Mouse (Mus musculus): ENCODE data around the gene 1700069L16Rik. TPM values are rescaled to one million over a fixed set of nuclear protein-coding genes. Genes with fewer than 3 reads are reported as not detected.
A peak's percentile ranks its signal among the peaks of the same experiment; 100 is the strongest.

1700069L16Rik gene
- not detected in 2 replicates for polyA plus RNA-seq (2016; fragmentation: Nextera tagmentation; extraction: Ambion mirVana)

- peak; percentile 85 for DNase-seq (ENCODE audit: low spot score)
- H3K27me3 ChIP-seq (ENCODE audit: low read depth, poor library complexity, severe bottlenecking), result peaks cover 10% of the 10 kb centered on the region; the same call in 1 of the 2 replicates
- no peak within 1 kb of the TSS for H3K27ac ChIP-seq (replicated peaks)
- WGBS, result 6% methylated on average over 15 of the region's 15 CpGs
- no peaks in the 10 kb centered on the region for H3K9me3 ChIP-seq (replicated peaks)
- no peak within 1 kb of the TSS for H3K4me3 ChIP-seq
- no peaks in the 10 kb centered on the region for H3K36me3 ChIP-seq
- H3K4me1 ChIP-seq, result peaks cover 9% of the 10 kb centered on the region
Observed at GRCm38 (mm10) chr5:113724446-113724845, at the start of gene 1700069L16Rik. Gene 1700069L16Rik (minus strand): TSS chr5:113724772.

GRCm38 (mm10) chr5:113773664-113774063, 49.1 kb upstream of the 1700069L16Rik start:
- Histone ChIP-seq H3K27me3 (ENCODE audit: low read depth, poor library complexity, severe bottlenecking) (no peaks in the 10 kb centered on the region), H3K4me1 (peaks cover 38% of the 10 kb centered on the region), H3K4me3 (peak overlapping the region; percentile 84), H3K27ac (replicated peaks) (no peak overlapping the region), H3K9me3 (replicated peaks) (no peaks in the 10 kb centered on the region), H3K36me3 (peaks cover 54% of the 10 kb centered on the region)
- peak; percentile 80 for DNase-seq (ENCODE audit: low spot score)
- WGBS, result 4% methylated on average over 7 of the region's 7 CpGs

- DNase-seq (ENCODE audit: low spot score), result no peak
- H3K9me3 ChIP-seq (replicated peaks), result no peaks in the 10 kb centered on the region
- H3K4me1 ChIP-seq, result peaks cover 39% of the 10 kb centered on the region
- H3K36me3 ChIP-seq, result peaks cover 55% of the 10 kb centered on the region
- H3K27ac ChIP-seq (replicated peaks), result peak overlapping the region; percentile 99
- no peaks in the 10 kb centered on the region for H3K27me3 ChIP-seq (ENCODE audit: low read depth, poor library complexity, severe bottlenecking)
- WGBS, result 3% methylated on average over 37 of the region's 38 CpGs
- H3K4me3 ChIP-seq, result peak overlapping the region; percentile 84
Observed at GRCm38 (mm10) chr5:113772905-113773519, 48.4 kb upstream of the 1700069L16Rik start.

- peaks cover 56% of the 10 kb centered on the region for H3K36me3 ChIP-seq
- peak within 1 kb of the TSS; percentile 99 for H3K27ac ChIP-seq (replicated peaks)
- peaks cover 39% of the 10 kb centered on the region for H3K4me1 ChIP-seq
- no peaks in the 10 kb centered on the region for H3K27me3 ChIP-seq (ENCODE audit: low read depth, poor library complexity, severe bottlenecking)
- peak within 1 kb of the TSS; percentile 84 for H3K4me3 ChIP-seq
- no peaks in the 10 kb centered on the region for H3K9me3 ChIP-seq (replicated peaks)
- DNase-seq (ENCODE audit: low spot score), result peak; percentile 93
- WGBS, result under 1% methylated on average over 49 of the region's 49 CpGs
Observed at GRCm38 (mm10) chr5:113772450-113772895, 47.9 kb upstream of the 1700069L16Rik start, which contains the start of the genes Sart3 and Iscu. Gene Sart3 (minus strand): TSS chr5:113772510. Gene Iscu (plus strand): TSS chr5:113772748.

GRCm38 (mm10) chr5:113771213-113772162, 46.9 kb upstream of the 1700069L16Rik start:
- Histone ChIP-seq H3K4me1 (peaks cover 39% of the 10 kb centered on the region), H3K27ac (replicated peaks) (peak overlapping the region; percentile 99), H3K27me3 (ENCODE audit: low read depth, poor library complexity, severe bottlenecking) (no peaks in the 10 kb centered on the region), H3K4me3 (peak overlapping the region; percentile 84), H3K36me3 (peaks cover 57% of the 10 kb centered on the region), H3K9me3 (replicated peaks) (no peaks in the 10 kb centered on the region)
- peak; percentile 88 for DNase-seq (ENCODE audit: low spot score)
- under 1% methylated on average over 97 of the region's 97 CpGs for WGBS

- H3K36me3 ChIP-seq, result peaks cover 60% of the 10 kb centered on the region
- H3K4me3 ChIP-seq, result no peak overlapping the region
- H3K27ac ChIP-seq (replicated peaks), result no peak overlapping the region
- no peaks in the 10 kb centered on the region for H3K9me3 ChIP-seq (replicated peaks)
- WGBS, result 97% methylated on average over 8 of the region's 8 CpGs
- DNase-seq (ENCODE audit: low spot score), result no peak
- no peaks in the 10 kb centered on the region for H3K27me3 ChIP-seq (ENCODE audit: low read depth, poor library complexity, severe bottlenecking)
- peaks cover 36% of the 10 kb centered on the region for H3K4me1 ChIP-seq
Observed at GRCm38 (mm10) chr5:113768806-113769205, 44.2 kb upstream of the 1700069L16Rik start.

- Histone ChIP-seq H3K4me3 (no peak overlapping the region), H3K4me1 (peaks cover 22% of the 10 kb centered on the region), H3K36me3 (peaks cover 89% of the 10 kb centered on the region), H3K9me3 (replicated peaks) (no peaks in the 10 kb centered on the region), H3K27ac (replicated peaks) (no peak overlapping the region), H3K27me3 (ENCODE audit: low read depth, poor library complexity, severe bottlenecking) (no peaks in the 10 kb centered on the region)
- no peak for DNase-seq (ENCODE audit: low spot score)
- WGBS, result 95% methylated on average over 13 of the region's 13 CpGs
Observed at GRCm38 (mm10) chr5:113765641-113766526, 41.3 kb upstream of the 1700069L16Rik start.

GRCm38 (mm10) chr5:113764426-113764825, 39.9 kb upstream of the 1700069L16Rik start:
- DNase-seq (ENCODE audit: low spot score), result no peak
- H3K27me3 ChIP-seq (ENCODE audit: low read depth, poor library complexity, severe bottlenecking), result no peaks in the 10 kb centered on the region
- no peaks in the 10 kb centered on the region for H3K9me3 ChIP-seq (replicated peaks)
- peaks cover 100% of the 10 kb centered on the region for H3K36me3 ChIP-seq
- peaks cover 9% of the 10 kb centered on the region for H3K4me1 ChIP-seq
- H3K27ac ChIP-seq (replicated peaks), result no peak overlapping the region
- WGBS, result 95% methylated on average over 7 of the region's 7 CpGs
- no peak overlapping the region for H3K4me3 ChIP-seq

- no peaks in the 10 kb centered on the region for H3K9me3 ChIP-seq (replicated peaks)
- WGBS, result 94% methylated on average over 2 of the region's 2 CpGs
- DNase-seq (ENCODE audit: low spot score), result no peak
Observed at GRCm38 (mm10) chr5:113761585-113761984, 37.0 kb upstream of the 1700069L16Rik start.

GRCm38 (mm10) chr5:113755347-113756030, 30.9 kb upstream of the 1700069L16Rik start:
- no peaks in the 10 kb centered on the region for H3K27me3 ChIP-seq (ENCODE audit: low read depth, poor library complexity, severe bottlenecking)
- no peak for DNase-seq (ENCODE audit: low spot score)
- no peak overlapping the region for H3K4me3 ChIP-seq
- no peak overlapping the region for H3K27ac ChIP-seq (replicated peaks)
- H3K36me3 ChIP-seq, result peaks cover 100% of the 10 kb centered on the region
- H3K9me3 ChIP-seq (replicated peaks), result no peaks in the 10 kb centered on the region
- 93% methylated on average over 15 of the region's 15 CpGs for WGBS
- H3K4me1 ChIP-seq, result no peaks in the 10 kb centered on the region

More at GRCm38 (mm10) chr5:113761585-113761984, 37.0 kb upstream of the 1700069L16Rik start:
- Histone ChIP-seq H3K4me3 (no peak overlapping the region), H3K36me3 (peaks cover 100% of the 10 kb centered on the region), H3K4me1 (no peaks in the 10 kb centered on the region), H3K27ac (replicated peaks) (no peak overlapping the region), H3K27me3 (ENCODE audit: low read depth, poor library complexity, severe bottlenecking) (no peaks in the 10 kb centered on the region)

GRCm38 (mm10) chr5:113751521-113752157, 27.1 kb upstream of the 1700069L16Rik start:
- H3K4me3 ChIP-seq, result no peak overlapping the region
- H3K27ac ChIP-seq (replicated peaks), result no peak overlapping the region
- 93% methylated on average over 9 of the region's 9 CpGs for WGBS
- no peaks in the 10 kb centered on the region for H3K27me3 ChIP-seq (ENCODE audit: low read depth, poor library complexity, severe bottlenecking)
- no peak for DNase-seq (ENCODE audit: low spot score)
- H3K9me3 ChIP-seq (replicated peaks), result no peaks in the 10 kb centered on the region
- peaks cover 100% of the 10 kb centered on the region for H3K36me3 ChIP-seq
- no peaks in the 10 kb centered on the region for H3K4me1 ChIP-seq
